Mouse (Mus musculus) 3134 (cell line): ENCODE data around the gene Mfn1.

Source experiments
- DNase-seq: peaks from one replicate; pipeline ENCODE4 v3.0.0-alpha.2; 2011; ENCODE audit warnings: low spot score; ENCODE audit not compliant: insufficient read length; ENCODE audit errors: extremely low read depth

Gene Mfn1

DNA sequence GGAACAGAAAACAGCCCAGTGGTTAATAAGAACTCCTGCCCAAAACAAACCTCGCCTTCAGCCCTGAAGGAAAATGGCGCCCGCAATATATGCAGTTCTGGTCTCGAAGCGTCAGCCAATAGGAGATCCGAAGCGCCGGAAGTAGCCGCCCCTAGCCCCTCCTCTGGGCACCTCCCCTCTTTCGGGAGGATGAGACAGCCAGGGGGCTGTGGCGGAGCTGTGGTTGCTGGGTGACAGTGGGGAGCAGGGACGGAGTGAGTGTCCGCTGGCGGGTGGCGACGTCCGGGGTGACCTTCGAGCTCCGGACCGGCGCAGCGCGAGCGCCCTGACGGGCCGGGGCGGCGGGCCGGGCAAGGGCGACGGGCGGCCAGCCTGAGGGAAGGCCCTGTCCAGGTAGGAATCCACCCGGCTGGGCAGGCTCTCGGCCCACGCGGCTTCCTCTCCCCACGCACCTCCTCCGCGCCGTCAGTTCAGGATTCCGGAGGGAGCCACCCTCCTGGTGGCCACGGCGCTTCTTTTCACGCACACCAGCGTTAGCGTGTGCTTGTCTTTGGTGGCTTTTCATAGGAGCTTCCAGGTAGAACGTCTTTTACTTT lies at the start of gene Mfn1:
Gene Mfn1, plus strand, starts transcription at position 163 of the 596 bp plus-strand sequence.
- DNase-seq, result peak; percentile 94

DNA sequence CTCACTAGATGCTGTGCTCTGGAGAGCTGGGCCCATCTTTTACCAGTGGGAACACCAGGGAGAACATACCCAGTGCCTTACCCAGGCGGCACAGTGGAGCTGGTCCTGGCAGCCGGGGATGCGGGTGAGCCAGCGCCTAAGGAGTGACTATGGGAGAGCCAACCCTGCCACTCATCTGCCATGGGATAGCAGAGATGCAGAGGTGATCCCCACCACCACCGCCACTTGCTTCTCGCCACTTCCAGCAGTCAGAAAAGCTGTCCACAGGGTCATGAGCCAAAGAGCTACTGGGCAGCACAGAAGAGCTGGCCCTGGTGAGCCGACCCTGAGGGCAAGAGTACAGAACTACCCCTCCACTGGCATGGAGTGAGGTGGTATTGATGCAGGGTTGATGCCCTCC lies 49.3 kb upstream of the Mfn1 start:
- DNase-seq, result no peak

DNA sequence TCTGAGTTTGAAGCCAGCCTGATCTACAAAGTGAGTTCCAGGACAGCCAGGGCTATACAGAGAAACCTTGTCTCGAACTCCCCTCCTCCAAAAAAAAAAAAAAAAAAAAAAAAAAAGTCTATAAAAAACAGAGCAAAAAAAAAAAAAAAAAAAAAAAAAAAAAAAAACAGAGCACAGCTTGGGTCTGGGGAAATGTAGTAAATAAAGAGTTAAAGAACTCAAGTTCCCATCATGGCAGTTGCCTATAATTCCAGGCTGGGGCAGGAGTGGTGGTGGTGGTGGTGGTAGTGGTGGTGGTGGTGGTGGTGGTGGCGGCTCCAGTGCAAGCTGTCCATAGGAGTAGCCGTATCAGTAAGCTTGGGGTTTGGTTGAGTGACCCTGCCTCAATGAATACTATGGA lies 46.2 kb upstream of the Mfn1 start:
- no peak for DNase-seq

DNA sequence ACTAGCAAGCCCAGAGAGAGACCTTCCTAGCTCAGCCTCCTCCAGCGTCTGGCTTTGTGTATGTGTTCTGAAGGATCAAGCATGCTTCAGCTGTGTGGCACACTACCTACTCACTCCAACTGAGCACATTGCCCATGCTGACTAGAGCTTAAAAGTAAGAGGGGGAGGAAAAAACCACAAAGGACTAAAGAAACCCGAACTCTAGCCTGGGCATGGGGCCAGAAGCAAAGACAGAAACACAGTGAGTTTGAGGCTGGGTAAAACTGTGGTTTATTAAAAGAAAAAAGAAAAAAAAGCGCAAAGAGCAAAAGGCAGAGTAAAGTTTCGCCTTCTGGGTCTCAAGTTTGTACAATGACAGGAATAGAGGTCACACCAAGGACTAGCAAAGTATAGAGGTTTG lies 42.7 kb upstream of the Mfn1 start:
- DNase-seq, result peak; percentile 71

DNA sequence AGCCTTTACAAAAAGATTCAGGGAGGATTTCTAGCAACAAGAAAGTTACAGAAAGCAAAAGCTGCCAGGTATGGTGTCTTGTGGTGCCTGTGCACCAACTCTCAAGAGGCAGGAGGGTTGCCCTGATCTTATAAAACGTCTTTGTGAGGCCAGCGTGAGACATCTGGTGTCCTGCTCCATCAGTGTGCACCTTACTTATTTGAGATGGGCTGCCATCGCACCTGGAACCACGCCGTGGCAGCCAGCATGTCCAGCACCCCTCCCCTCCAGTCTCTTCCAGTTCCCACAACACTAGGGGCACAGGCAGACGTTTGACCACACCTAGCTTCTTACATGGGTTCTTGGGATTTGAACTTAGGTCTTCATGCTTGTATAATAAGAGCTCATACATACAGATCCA lies 41.1 kb upstream of the Mfn1 start:
- no peak for DNase-seq

DNA sequence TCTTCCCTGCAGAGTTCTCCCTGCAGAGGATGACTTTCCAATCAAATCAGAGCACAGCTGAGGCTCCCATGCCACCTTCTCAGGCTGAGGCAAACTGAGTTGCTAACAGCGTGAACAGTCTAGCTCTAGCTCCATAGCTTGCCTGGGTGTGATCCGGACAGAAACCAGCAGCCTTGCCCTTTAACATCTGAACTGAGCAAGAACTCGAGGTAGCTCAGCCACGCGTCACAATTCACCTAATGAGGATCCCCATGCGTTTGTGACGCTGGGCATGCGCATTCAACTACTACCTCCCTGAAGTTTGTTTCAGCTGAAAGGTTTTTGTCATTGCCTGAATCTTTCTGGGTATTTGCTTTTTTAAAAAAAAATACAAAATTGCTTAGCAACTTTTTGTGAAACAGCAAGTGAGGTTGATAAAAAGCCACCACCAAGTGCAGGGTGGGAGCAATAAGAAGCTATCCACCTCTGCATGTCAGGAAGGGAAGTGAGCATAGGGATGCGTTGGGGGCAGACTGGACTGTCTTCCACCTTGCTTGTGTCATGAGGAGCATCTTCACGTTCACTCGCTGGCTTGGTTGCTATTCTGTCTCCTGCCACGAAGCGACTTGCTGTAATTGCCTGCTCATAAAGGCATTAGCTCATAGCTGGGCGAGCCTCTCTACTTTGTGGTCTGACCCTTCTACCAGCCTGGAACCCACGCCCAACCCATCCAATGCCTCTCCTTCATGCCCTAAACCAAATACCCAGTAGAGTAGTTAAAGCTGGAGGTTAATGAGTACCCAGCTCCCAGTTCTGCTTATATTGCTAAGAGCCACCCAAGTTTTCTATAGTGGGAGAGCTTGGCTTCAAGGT lies 39.0 kb upstream of the Mfn1 start:
- no peak for DNase-seq

DNA sequence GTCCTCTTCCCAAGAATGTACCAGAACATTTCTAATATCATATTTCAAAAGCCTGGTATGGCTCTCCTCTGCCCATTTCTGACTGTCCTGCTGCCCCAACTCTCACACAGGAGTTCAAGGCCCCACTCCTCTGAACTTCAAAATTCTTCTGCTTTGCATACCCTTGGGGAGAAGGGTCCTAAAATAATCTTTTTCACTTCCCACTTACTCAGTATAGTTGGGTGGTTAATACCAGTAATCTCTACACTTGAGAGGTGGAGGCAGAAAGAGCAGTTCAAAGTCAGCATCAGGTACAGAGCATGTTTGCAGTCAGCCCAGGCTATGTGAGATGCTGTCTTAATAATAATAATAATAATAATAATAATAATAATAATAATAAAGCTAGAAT lies 38.3 kb upstream of the Mfn1 start:
- DNase-seq, result no peak

DNA sequence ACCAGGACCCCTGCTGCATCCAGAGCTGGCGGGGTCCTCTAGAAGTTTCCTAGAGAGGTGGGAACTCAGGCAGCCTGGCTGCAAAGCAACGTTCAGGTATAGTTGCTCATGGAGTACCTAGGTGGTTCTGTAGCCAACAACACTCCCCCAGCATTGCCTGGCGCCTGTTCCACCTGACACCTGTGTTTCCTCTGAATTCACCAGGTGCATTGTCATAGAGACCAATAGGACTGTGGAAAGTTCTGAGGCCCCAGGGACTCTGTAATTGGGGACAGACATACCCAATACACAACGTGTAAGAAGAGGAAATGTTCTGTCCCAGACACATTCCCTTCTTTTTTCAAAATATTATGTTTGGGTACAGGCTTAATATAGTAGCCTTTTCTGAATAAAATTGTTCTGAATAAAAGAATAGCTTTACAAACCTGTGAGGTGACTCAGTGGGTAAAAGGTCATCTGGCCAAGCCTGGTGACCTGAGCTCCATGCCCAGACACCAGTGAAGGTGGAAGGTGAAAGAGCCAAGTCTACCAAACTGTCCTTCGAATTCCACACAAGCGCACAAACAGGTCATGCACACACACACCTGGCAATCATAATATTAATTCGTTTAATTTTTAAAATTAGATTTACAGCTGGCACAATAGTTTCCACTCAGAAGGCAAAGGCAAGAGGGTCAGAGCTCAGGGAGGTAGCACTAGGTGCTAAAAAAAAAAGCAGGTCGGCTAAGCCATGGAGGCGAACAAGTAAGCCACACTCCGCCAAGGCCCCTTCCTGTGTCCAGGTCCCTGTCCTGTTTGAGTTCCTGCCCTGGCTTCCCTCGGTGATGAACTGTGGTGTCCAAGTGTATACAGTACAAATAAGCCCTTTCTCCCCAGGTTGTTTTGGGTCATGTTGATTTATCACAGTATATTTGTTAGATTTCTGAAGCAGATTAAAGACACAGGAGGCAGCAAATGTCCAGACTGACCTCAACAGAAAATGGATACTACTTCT lies 36.9 kb upstream of the Mfn1 start, which contains the start of gene Kcnmb3:
Gene Kcnmb3, minus strand, starts transcription at position 135 of the 994 bp plus-strand sequence.
- no peak for DNase-seq

DNA sequence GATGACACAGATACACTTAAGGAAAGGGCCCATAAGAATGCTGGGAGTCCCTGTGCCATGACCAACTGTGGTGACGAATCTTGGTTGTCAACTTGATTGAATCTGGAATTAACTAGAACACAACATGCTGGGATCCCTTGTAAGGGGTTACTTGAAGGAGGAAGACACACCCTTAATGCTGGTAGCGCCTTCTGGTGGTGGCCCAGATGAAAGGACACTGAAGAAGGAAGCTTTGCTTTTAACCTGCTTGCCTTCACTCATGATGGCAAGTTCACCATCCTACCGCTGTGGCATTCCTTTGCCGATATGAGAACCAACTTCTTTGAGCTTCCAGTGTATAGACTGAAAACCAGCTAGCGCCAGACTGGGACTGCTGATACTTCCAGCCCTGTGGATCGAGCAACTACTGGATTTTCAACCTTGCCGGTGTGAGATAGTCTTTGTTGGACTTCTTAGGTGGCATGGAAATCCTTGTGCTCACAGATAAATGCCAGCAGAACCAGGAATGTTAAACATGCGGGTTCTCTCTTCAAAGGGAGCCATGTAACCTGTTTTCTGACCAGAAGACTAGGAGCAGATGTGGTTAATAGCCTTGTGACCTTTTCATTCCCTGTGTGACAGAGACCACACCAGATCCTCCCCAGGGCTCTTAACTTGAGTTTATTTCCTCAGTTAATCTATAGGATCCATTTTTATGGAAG lies 34.7 kb upstream of the Mfn1 start:
- no peak for DNase-seq

DNA sequence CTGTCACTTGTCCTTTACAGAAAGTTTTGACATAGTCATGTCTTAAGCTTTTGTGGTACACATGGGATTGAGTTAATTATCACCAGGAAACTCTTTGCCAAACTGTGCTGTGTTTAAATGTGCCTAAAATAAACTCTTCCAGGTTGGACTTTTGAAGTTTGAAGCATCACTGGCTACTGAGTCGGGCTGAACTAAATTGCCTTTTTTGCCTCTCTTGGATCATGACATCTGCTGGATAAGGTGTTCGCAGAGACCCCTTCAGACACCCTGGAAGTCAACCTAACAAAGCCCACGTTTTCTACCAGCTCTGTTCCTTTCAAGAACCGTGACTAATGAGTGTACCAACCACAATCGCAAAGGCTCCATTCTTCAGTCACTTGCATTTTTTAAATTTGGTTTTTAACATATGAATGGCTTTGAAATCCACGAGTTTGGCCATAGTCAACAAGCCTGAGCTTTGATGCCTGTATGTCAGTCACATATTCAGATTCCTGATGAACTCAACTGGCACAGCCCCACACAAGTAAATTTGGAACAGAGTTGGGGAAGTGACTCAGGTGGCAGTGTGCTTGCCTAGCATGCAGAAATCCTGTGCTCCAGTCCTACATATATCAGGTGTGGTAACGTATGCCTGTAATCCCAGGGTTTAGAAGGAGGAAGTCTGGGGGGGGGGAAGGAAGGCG lies 34.0 kb upstream of the Mfn1 start:
- DNase-seq, result peak; percentile 61

DNA sequence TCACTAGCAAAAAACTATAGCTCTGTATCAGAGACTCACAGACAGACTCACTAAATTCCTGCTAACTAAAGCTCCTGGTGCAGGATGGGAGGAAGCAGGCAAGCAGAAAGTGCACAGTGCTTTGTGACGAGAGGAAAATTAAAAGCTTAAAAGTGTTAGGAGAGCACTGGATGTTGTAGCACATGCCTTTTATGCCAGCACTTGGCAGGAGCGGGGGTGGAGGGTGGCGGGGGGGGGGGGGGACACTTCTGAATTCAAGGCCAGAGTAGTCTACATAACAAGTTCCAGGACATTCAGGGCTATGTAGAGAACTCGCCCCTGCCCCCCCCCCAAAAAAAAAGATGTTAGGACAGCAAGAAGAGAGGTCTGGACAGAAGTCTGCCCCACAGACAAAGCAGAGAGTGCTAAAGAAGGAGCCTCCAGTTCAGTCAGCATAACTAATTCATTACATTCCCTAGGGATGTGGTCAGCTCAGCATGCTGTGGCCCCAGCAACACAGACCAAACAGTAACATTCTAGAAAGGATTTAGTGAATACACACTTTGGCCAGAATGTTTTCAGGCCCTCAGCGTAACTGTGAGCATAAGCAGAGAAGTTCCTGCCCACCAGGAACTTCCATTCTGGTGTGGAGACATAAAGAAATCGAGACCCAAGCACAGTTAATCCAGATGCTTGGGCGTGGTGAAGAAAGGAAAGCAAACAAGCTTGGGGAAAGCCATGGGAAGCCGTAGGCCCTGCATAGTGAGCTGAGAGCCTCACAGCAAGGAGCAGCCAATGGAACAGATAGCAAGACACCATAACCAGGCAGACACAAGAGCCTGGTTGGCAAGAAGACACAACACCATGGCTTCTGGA lies 33.2 kb upstream of the Mfn1 start:
- DNase-seq, result peak; percentile 77

DNA sequence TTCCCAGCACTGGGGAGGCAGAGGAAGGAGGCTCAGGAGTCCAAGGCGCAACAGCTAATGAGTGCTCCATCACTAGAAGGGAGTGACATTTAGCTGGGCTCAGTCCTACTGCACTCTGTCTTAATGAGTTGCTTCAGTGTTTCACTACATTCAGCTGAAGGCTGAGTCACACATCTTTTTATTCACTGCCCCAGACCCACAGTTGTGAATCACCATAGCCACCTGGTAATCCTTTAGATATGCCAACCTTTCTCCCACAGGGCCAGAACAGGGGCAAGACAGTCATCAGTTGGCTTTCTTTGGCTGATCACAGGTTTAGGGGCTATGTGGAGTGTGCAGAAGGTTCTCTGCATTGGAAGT lies 32.6 kb upstream of the Mfn1 start:
- peak; percentile 78 for DNase-seq

DNA sequence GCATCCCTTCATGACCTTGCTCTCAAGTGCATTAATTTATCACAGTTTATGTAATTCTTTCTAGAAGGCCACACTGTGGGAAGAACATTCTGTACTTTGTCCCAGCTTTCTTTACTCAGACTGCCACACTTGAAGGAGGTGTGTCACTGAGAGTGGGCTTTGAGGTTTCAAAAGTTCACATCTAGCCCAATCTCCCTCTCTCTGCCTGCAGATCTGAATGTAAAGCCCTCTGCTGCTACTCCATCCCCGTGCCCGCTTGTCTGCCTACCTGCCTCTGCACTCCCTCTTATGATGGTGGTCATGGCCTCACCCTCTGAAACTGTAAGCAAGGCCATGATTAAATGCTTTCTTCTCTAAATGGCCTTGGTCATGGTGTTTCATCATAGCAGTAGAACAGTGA lies 28.9 kb upstream of the Mfn1 start:
- no peak for DNase-seq

DNA sequence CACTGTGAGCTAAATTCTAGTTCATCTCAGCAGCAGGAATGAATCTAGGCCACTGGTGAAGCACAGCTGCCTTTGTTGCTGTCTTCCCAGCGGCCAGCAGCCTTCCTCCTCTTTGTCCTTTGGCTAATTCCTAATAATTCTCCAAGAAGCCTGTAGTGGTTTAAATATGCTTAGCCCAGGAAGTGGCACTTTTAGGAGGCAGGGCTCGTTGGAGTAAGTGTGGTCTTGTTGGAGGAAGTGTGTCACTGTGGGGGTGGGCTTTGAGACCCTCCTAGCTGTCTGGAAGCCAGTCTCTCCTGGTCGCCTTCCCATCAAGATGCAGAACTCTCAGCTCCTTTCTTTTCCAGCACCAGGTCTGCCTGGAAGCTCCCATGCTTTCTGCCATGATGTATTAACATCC lies 23.4 kb upstream of the Mfn1 start:
- no peak for DNase-seq

DNA sequence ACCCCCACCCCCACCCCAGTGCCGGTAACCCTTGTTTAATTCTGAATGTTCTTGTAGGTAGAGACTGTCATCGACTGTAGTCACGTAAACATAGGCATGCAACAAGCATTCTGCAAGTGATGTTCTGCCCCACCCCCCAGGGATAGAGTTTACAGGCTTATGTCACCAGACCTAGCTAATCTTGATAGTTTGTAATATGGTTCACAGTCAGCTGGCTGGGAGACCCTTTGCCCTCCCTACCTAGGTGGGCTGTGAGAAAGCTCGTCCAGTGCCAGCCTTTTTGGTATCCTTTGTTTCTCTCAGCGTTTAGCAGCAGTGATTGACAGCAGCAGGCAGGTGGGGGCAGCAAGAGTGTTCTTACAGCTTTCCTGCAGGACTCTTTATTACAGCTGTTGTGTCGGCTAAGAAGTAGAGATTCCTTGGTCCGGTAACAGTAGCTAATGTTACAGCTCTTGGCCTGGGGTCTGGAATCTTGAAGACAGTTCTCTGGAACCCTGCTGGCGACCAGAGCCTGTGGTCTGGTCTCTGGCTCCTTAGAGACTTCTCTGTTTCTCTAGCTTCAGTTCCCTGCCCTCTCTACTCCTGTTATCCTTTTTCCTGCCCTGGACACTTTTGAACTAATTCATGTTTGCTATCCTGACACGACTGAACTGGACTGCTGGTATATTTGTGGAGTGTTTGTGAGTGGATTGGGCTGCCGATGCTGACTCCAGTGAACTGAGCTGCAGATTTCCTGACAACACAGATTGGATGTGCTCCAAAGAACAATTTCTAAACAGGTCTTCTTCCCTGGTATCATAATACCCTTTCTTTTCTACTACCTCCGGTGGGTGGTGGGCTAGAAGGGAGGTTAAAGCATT lies 22.7 kb upstream of the Mfn1 start:
- no peak for DNase-seq

DNA sequence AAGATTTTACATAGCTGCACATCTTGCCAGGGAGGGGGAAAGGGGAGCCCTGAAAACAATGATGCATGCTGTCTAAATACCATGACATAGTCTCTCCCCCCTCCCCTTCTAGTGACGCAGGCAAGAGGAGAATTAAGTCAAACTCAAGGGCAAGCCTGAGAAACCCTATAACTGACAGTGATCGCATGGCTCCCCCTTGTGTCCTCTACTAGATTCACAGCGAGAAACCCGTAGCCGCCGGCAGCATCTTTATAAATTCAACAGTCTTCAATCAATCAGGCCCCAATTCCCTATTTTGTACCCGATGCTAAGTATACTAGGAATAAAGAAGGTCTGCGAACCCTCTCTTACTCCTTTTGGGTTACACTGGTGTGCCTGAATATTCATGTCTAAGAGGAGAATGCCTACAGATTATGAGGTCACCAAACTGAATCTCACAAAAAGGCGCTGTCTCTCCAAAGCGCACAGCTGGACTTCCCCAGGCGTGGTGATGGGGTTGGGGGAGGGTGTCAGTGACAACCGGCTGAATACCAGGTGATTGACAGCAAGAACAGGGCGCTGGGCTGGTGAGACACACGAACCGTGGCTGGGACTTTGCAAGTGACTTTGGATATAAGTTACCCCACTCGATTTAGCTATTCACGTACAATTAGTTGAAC lies 20.5 kb upstream of the Mfn1 start:
- peak; percentile 70 for DNase-seq

DNA sequence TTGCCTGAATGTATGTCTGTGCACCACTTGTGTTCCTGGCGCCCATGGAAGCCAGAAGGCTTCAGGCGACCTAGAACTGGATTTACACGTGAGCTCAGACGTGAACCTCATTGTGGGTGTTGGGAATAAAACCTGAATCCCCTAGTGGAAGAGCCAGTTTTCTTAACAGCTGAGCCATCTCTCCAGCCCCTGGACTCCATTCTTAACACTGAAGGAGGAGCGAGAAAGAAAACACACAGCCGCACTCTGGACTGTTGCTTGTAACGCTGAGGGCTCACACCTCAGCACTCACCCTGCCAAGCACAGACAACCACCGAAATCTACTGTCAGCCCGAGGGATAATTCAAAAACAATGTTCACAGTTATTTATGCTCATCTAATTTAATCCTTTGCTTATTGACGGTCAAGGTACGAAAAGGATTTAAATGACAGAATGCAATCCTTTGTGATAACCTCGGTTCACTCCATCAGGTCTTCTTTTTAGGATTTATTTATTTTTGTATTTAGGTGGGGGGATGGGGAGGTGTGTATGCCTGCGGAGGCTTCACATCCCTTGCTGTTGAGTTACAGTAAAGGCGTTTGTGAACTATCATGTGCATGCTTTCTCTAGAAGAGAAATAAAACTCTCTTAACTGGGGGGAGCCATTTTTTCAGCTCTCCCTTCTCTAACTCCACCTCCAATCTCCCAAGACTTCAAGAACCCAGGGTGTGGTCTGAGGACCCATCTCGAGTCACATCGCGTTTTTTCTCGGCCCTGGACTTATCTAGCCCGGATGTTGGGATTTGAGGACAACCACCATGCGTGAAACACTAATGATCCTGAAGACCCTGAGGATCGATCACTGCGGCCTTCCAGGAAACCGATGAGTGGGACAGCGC lies 19.5 kb upstream of the Mfn1 start, which contains the start of gene Zfp639:
Gene Zfp639, plus strand, starts transcription at position 764 of the 879 bp plus-strand sequence.
- peak; percentile 35 for DNase-seq
